Comparison of ENCODE assay signal across 21 mouse cellular contexts in the genomic region with DNA sequence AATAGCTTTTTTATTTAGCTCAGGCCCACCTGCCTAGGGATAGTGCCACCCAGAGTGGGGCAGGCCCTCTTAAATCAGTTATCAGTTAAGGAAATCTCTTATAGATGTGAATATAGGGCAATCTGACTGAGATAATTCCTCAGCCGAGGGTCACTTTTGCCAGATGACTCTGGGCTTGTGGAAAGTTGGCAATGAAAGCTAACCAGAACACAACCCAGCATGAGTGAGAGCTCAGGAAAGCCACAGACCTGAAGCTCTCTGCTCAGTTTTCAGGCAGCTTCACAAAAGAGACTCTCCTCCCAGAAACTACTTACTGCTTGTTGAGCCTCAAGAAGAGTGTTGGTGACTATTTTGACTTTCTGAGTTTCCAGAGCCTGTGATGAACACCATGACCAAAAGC.
DNase-seq lines count a peak whose midpoint lies in the region; ATAC-seq and TF ChIP-seq lines count a peak whose summit lies in the region.
"Had no signal": no experiment of that assay in that cellular context is flagged by ENCODE, and none has a peak within 500 bp of the region (broad histone marks: within the 10 kb centered on the region; RNA-seq: fewer than 3 reads in every experiment).

No protein-coding gene starts in this region.

- no peak overlapping the region for H3K4me2 ChIP-seq in midbrain, embryonic 14.5 days (ENCODE audit: low read length)
- H3K4me2 ChIP-seq: embryonic facial prominence, embryonic 15.5 days; hindbrain, embryonic 13.5 days; intestine, embryonic 15.5 days had no signal

- H3K4me3 ChIP-seq in cerebellum, adult 2 months (replicated peaks; ENCODE audit: insufficient read depth, low read depth, low read length): no peak overlapping the region
- no peak overlapping the region for H3K4me3 ChIP-seq in layer of hippocampus, adult 2 months
- H3K4me3 ChIP-seq in lung, adult 2 months (replicated peaks; ENCODE audit: extremely low read depth, low read depth, low read length): no peak overlapping the region
- H3K4me3 ChIP-seq in midbrain, embryonic 14.5 days (replicated peaks; ENCODE audit: low read depth, low read length): no peak overlapping the region
- H3K4me3 ChIP-seq: embryonic facial prominence, embryonic 15.5 days; erythroblast, embryonic 14.5 days; heart, embryonic 10.5 days; hindbrain, embryonic 13.5 days; intestine, embryonic 15.5 days had no signal

- H3K4me1 ChIP-seq in cerebellum, adult 2 months (ENCODE audit: control insufficient read depth, insufficient read depth, low read length): peaks cover 13% of the 10 kb centered on the region
- no peaks in the 10 kb centered on the region for H3K4me1 ChIP-seq in lung, adult 2 months (ENCODE audit: control insufficient read depth, insufficient read depth, low read length)
- H3K4me1 ChIP-seq in midbrain, embryonic 14.5 days (ENCODE audit: control insufficient read depth, insufficient read depth, low read length): no peaks in the 10 kb centered on the region
- H3K4me1 ChIP-seq: embryonic facial prominence, embryonic 15.5 days; heart, embryonic 10.5 days; hindbrain, embryonic 13.5 days; intestine, embryonic 15.5 days had no signal

- ATAC-seq in midbrain, embryonic 14.5 days (ENCODE audit: low FRiP score, low TSS enrichment): no peak
- ATAC-seq: forebrain, embryonic 16.5 days; hindbrain, postnatal 0 days; intestine, embryonic 15.5 days had no signal

- H3K36me3 ChIP-seq in midbrain, embryonic 14.5 days (ENCODE audit: control insufficient read depth, insufficient read depth, low read length): no peaks in the 10 kb centered on the region
- H3K36me3 ChIP-seq: embryonic facial prominence, embryonic 15.5 days; heart, embryonic 10.5 days; hindbrain, embryonic 13.5 days; intestine, embryonic 15.5 days had no signal

- H3K9ac ChIP-seq in midbrain, embryonic 14.5 days (replicated peaks; ENCODE audit: low read length): no peak overlapping the region
- H3K9ac ChIP-seq: embryonic facial prominence, embryonic 15.5 days; hindbrain, embryonic 13.5 days; intestine, embryonic 15.5 days had no signal

- no peaks in the 10 kb centered on the region for H3K27me3 ChIP-seq in cerebellum, adult 2 months (ENCODE audit: control insufficient read depth, insufficient read depth, low read length)
- H3K27me3 ChIP-seq in midbrain, embryonic 14.5 days (ENCODE audit: control insufficient read depth, insufficient read depth, low read length): no peaks in the 10 kb centered on the region
- H3K27me3 ChIP-seq: embryonic facial prominence, embryonic 15.5 days; hindbrain, embryonic 13.5 days; intestine, embryonic 15.5 days had no signal

- TF ChIP-seq CTCF in cerebellum, adult 2 months (IDR thresholded peaks at IDR 0.05; ENCODE audit: borderline replicate concordance, insufficient read depth, low read depth, low read length): no peak
- TF ChIP-seq CTCF in layer of hippocampus, adult 2 months (conservative IDR thresholded peaks at IDR 0.05): no peak
- TF ChIP-seq CTCF in lung, adult 2 months (IDR thresholded peaks at IDR 0.05; ENCODE audit: insufficient read depth, low read length): no peak

- TF ChIP-seq POLR2A in cerebellum, adult 2 months (IDR thresholded peaks at IDR 0.05; ENCODE audit: borderline replicate concordance, insufficient read depth, low read length): no peak
- TF ChIP-seq POLR2A in lung, adult 2 months (IDR thresholded peaks at IDR 0.05; ENCODE audit: borderline replicate concordance, extremely low read depth, low read depth, low read length): no peak

- WGBS in cerebellum, adult 2 months: 17% methylated on average over 1 of the region's 1 CpGs
- 66% methylated on average over 1 of the region's 1 CpGs for WGBS in lung, adult 2 months
- 74% methylated on average over 1 of the region's 1 CpGs for WGBS in midbrain, embryonic 14.5 days

- no peak overlapping the region for H3K27ac ChIP-seq in cerebellum, adult 2 months (ENCODE audit: insufficient read depth, low read length)
- H3K27ac ChIP-seq in layer of hippocampus, adult 2 months: no peak overlapping the region
- H3K27ac ChIP-seq in midbrain, embryonic 14.5 days (replicated peaks; ENCODE audit: low read depth, low read length): no peak overlapping the region
- H3K27ac ChIP-seq: embryonic facial prominence, embryonic 15.5 days; heart, embryonic 10.5 days; hindbrain, embryonic 13.5 days; hindbrain, postnatal 0 days; intestine, embryonic 15.5 days had no signal

- DNase-seq in cerebellum, adult 11 months: peak; percentile 32
- peak; percentile 50 to 77 for DNase-seq in cerebellum, adult 2 months
- DNase-seq in cerebellum, postnatal 10 days: peak; percentile 33 to 38
- no peak for DNase-seq in layer of hippocampus, adult 2 months (ENCODE audit: low spot score in 2 of 2)
- DNase-seq in lung, adult 2 months: no peak
- DNase-seq in midbrain, embryonic 14.5 days: no peak
- DNase-seq: adrenal gland, adult 2 months; adrenal gland, postnatal 25 days; embryo, embryonic 11 days; gastrocnemius, postnatal 10 days; heart, adult 18-20 months; heart, postnatal 10 days; heart, postnatal 4 days; kidney, adult 18-20 months had no signal

- no peaks in the 10 kb centered on the region for H3K9me3 ChIP-seq in midbrain, embryonic 14.5 days (ENCODE audit: control insufficient read depth, low read length)
- H3K9me3 ChIP-seq: embryonic facial prominence, embryonic 15.5 days; heart, embryonic 10.5 days; hindbrain, embryonic 13.5 days; intestine, embryonic 15.5 days had no signal

Comparison
In these comparisons a context has a peak if more than half of its experiments do, and no peak if none do; other contexts are left out.
1. DNase-seq: peak in cerebellum, adult 11 months (single experiment), cerebellum, adult 2 months (2 of 2) and cerebellum, postnatal 10 days (2 of 2); none in layer of hippocampus, adult 2 months (0 of 2), lung, adult 2 months (single experiment) and midbrain, embryonic 14.5 days (single experiment).